Mouse (Mus musculus) stomach, postnatal 0 days (tissue): Measurements from ENCODE around the gene Wapl.
A peak's percentile ranks its signal among the peaks of the same experiment; 100 is the strongest.

Source experiments
- CTCF ChIP-seq: IDR thresholded peaks from 2 replicates; pipeline ENCODE4 v1.5.1; 2016; ENCODE audit warnings: antibody characterized with exemption, low read depth, mild to moderate bottlenecking, moderate library complexity
- EP300 ChIP-seq: optimal IDR thresholded peaks from 2 replicates; pipeline ENCODE3; 2016; ENCODE audit warnings: antibody characterized with exemption

GRCm38 (mm10) chr14:34769021-34769566, 95.4 kb downstream of the Wapl start:
- peak; percentile 97 for TF ChIP-seq CTCF
- no peak for TF ChIP-seq EP300
